Mouse (Mus musculus) gonadal fat pad, adult 2 months (tissue): ENCODE data around the gene Olfr531. TPM values are rescaled to one million over a fixed set of nuclear protein-coding genes. Genes with fewer than 3 reads are reported as not detected.

Experiments used
- DNase-seq: peaks from one replicate; pipeline ENCODE4 v3.0.0-alpha.2; 2012; ENCODE audit warnings: low read depth
- polyA plus RNA-seq: library from polyadenylated mRNA; depleted of rRNA; stranded (reverse); fragments of >200 nt; gene quantifications from 2 replicates; pipeline ENCODE4 v1.2.3, GENCODE M21; 2012; rRNA removed

The Olfr531 gene
- polyA plus RNA-seq = not detected in 2 replicates

DNA sequence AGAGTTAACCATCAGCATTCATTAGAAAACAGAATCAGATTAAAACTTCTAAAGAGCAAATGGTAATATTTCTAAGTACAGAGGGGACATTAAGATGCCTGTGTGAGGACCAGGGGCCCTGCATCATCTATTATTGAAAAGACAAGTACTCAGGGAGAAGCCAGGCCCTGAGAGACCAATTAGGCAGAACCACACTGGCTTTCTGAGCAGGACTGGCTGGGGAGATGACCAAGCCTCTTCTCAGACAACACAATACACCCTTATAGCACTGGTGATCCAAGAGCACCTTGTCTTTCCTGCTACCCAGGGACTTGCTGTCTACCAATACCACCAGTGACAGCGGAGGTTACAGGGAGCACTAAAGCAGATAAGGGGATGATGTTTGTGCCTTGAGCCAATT, at the start of gene Olfr531:
Gene Olfr531 (minus strand): TSS at position 101 of the 400 bp plus-strand sequence.
- no peak for DNase-seq

DNA sequence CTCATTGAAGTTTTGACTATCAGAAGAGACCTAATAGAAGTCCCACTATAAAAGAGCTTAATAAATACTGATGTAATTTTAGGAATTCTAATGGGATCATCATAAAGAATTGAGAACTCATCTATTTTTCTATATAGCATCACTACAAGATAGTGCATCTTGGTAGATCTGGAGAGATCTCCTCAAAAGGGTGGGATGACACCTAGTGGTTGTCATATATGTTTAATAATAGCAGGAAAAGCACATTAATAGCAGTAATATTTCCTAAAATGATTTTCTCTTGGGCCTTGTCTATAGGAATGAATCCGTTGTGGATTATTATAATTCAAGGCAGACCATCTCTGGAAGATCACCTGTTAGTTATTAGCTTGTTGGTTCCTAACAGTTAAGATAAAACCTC, 40.4 kb upstream of the Olfr531 start:
- DNase-seq = no peak

DNA sequence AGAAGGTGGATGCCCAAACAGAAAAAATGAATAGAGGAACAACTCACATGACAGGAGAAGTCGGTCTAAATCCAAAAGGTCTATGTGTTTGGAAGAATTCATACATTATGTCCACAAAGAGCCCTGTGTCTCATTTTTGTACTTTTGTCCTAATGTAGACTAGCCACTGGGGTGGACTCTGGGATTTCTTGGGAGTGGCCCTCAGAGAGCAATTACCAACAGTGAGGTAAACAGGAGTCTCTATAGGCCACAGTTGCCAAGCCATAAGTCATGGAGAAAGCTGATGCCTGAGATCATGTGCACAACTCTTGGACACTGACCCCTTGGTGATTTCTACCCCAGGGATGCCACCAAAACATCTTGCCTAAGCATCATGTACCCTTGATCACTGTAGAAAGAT, 18.8 kb upstream of the Olfr531 start, which contains the start of gene Olfr532:
Gene Olfr532 (minus strand): TSS at position 101 of the 400 bp plus-strand sequence.
- DNase-seq = no peak

DNA sequence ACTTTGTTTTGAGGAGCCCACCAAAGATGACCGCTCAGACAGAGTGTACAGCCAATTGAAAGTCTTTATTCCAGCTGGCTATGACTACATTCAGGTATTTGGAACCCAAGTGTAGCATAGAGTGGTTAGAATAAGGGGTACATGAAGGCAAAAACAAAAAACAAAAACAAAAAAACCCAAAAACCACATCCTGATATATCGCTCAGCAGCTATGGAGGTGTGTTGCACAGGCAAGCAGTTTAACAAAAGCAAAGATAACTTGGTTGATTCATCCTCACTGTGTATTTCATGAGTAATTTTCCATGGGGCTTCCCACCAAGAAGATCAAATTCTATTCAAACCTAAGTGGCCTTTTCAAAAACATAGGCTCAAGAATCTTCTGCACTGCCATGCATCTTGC, 25.8 kb downstream of the Olfr531 start:
- DNase-seq = no peak

DNA sequence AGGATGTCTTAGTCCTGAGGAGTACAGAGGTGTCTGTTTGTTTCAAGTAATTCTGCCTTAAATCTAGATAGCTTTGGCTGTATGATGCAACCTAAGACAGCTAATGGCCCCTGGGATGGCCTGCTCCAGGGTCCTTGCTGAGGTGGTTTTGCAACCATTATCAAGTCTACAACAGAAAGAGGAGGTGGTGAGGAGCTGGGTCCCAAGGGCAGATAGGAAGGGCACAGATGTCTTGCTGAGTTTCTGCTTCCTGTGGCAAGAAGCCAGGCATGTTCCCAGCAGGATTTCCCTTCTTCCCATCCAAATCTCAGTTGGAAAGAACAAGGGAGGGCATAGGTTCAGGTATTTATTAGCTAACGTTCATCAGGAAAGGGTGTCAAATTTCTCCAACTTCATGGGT, 26.5 kb downstream of the Olfr531 start, which contains the start of gene Olfr530:
Gene Olfr530 (minus strand): TSS at position 101 of the 400 bp plus-strand sequence.
- DNase-seq = no peak

DNA sequence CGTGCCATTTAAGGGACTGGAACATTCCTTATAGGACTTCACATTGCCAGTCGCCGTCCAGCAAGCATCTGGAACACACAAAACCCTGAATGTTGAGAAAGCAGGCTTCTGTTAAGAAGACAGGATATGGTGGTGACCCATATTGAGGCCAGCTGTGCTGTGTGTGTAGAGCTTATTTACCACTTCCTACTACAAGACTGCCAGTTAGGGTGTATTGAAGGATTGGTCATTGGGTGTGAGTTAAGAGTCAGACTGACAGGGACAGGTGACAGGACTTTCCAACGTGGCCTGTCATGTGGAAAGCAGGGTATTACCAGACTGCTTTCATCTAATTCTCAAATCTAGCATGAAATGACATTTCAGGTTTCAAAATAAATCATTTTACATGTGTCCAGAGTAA, 28.4 kb downstream of the Olfr531 start:
- no peak for DNase-seq

DNA sequence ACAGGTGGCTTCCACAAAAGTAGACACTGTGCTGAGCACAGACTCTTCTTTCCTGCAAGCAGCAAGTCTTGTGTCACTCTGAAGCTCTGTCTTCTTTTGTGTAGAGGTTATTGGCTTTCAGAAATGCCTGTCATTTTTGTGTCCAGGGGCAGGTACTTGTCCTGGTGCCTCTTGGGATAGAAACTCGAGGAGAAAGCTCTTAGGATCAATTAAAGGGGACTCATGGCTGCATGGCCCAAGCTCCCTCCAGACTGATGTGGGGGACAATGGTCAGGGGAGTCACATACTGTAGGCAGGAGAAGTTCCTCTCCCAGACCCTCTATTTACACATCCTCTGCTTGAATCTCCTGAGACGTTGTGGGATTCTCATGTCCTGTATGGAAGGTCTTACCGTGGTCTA, 41.1 kb downstream of the Olfr531 start, which contains the start of gene Olfr60:
Gene Olfr60 (minus strand): TSS at position 101 of the 400 bp plus-strand sequence.
- no peak for DNase-seq

Other genes starting within 250 kb of the Olfr531 start
- 0.70 and 0.72 TPM in 2 replicates for gene Sprn, start 248.0 kb downstream of the Olfr531 start, polyA plus RNA-seq
- gene Olfr522, start 238.2 kb downstream of the Olfr531 start, polyA plus RNA-seq = not detected in 2 replicates
- gene Olfr523, start 229.7 kb downstream of the Olfr531 start, polyA plus RNA-seq = 0.08 TPM in 1 of 2 replicates, not detected in the other
- not detected in 2 replicates for gene Olfr524, start 197.0 kb downstream of the Olfr531 start, polyA plus RNA-seq
- 0.42 and 0.72 TPM in 2 replicates for gene Cd163l1, start 184.7 kb downstream of the Olfr531 start, polyA plus RNA-seq
- 0.13 and 0.14 TPM in 2 replicates for gene 5830411N06Rik, start 155.6 kb downstream of the Olfr531 start, polyA plus RNA-seq
- gene Olfr525, start 82.1 kb downstream of the Olfr531 start, polyA plus RNA-seq = not detected in 2 replicates
- not detected in 2 replicates for gene Olfr527, start 68.9 kb downstream of the Olfr531 start, polyA plus RNA-seq
- not detected in 2 replicates for gene Olfr60, start 41.2 kb downstream of the Olfr531 start, polyA plus RNA-seq
- not detected in 2 replicates for gene Olfr530, start 26.6 kb downstream of the Olfr531 start, polyA plus RNA-seq
- not detected in 2 replicates for gene Olfr532, start 18.7 kb upstream of the Olfr531 start, polyA plus RNA-seq
- not detected in 2 replicates for gene Olfr533, start 60.5 kb upstream of the Olfr531 start, polyA plus RNA-seq
- not detected in 2 replicates for gene Olfr535, start 81.3 kb upstream of the Olfr531 start, polyA plus RNA-seq
- 0.04 and 0.11 TPM in 2 replicates for gene Olfr536, start 104.5 kb upstream of the Olfr531 start, polyA plus RNA-seq
- not detected in 2 replicates for gene Olfr538, start 165.0 kb upstream of the Olfr531 start, polyA plus RNA-seq
- not detected in 2 replicates for gene Olfr46, start 198.4 kb upstream of the Olfr531 start, polyA plus RNA-seq
- gene Olfr61, start 226.1 kb upstream of the Olfr531 start, polyA plus RNA-seq = not detected in 2 replicates
- not detected in 2 replicates for gene Olfr53, start 243.5 kb upstream of the Olfr531 start, polyA plus RNA-seq